Mouse (Mus musculus) embryonic fibroblast, embryonic 13.5 days (primary cell): ENCODE measurements around the gene Ttll6.

Source experiments
- CTCF ChIP-seq: IDR thresholded peaks from 2 replicates; pipeline ENCODE4 v1.5.1; 2011; ENCODE audit warnings: mild to moderate bottlenecking, control low read depth, low read length, moderate library complexity, borderline replicate concordance; ENCODE audit not compliant: insufficient read depth
- POLR2A ChIP-seq: IDR thresholded peaks from 2 replicates; pipeline ENCODE4 v1.6.1; 2011; ENCODE audit warnings: low read depth, mild to moderate bottlenecking, control low read depth, low read length, moderate library complexity

DNA sequence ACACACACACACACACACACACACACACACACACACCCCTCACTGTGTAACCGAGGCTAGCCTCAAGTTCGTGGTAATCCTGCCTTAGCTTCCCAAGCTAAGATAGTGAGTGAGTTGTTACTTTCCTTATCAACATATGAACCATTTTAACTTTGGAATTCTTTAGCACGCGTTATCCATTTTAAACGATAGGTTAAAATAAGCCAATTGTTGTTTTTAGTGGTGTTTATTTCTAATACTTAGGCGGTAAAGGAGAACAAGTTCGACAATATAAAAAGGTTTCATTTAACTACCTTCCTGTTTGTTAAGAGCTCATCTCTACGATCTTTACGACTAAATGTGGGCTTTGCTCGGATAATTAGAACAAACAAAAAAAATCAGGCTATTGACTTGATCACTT is 43.3 kb downstream of the Ttll6 start:
- no peak for TF ChIP-seq CTCF
- no peak for TF ChIP-seq POLR2A
